20 mouse cellular contexts compared by ENCODE assay signal in genomic region chr9:49973974-49974495, GRCm38 (mm10).
DNase-seq lines count a peak whose midpoint lies in the region; TF ChIP-seq lines count a peak whose summit lies in the region.
"Had no signal": no experiment of that assay in that cellular context is flagged by ENCODE, and none has a peak within 500 bp of the region (broad histone marks: within the 10 kb centered on the region; RNA-seq: fewer than 3 reads in every experiment).

No protein-coding gene starts in this region.

- peak; percentile 52 for DNase-seq in adrenal gland, adult 2 months
- DNase-seq in adrenal gland, postnatal 14 days, result no peak
- DNase-seq in adrenal gland, postnatal 36 days, result peak; percentile 38 to 43
- peak; percentile 28 for DNase-seq in lung, postnatal 14 days
- no peak for DNase-seq in left cerebral cortex, adult 8-10 months (ENCODE audit: low spot score in 2 of 2)
- no peak for DNase-seq in testis, postnatal 10 days (ENCODE audit: low spot score)
- no peak for DNase-seq in ovary, postnatal 10 days (ENCODE audit: low spot score)
- DNase-seq: cerebellum, adult 8-10 months; heart, postnatal 10 days; kidney, adult 11 months; liver, postnatal 0 days; thymus, postnatal 25 days had no signal

- H3K79me3 ChIP-seq in C2C12 (ENCODE audit: low read depth), result no peaks in the 10 kb centered on the region

- no peak for TF ChIP-seq CTCF in C2C12 (IDR thresholded peaks at IDR 0.05; ENCODE audit: control insufficient read depth, insufficient read depth, insufficient read length)

- no peaks in the 10 kb centered on the region for H3K79me2 ChIP-seq in C2C12 (ENCODE audit: control insufficient read depth, insufficient read depth)

- no peaks in the 10 kb centered on the region for H3K36me3 ChIP-seq in C2C12 (ENCODE audit: control insufficient read depth, insufficient read depth)
- H3K36me3 ChIP-seq: embryonic facial prominence, embryonic 12.5 days; limb, embryonic 10.5 days; midbrain, embryonic 13.5 days; neural tube, embryonic 13.5 days had no signal

- H3K27me3 ChIP-seq in C2C12 (ENCODE audit: control insufficient read depth, insufficient read depth, insufficient read length), result no peaks in the 10 kb centered on the region
- H3K27me3 ChIP-seq: CH12.LX; embryonic facial prominence, embryonic 12.5 days; midbrain, embryonic 13.5 days; neural tube, embryonic 13.5 days had no signal

- no peak overlapping the region for H3K4me3 ChIP-seq in C2C12 (ENCODE audit: insufficient read depth, poor library complexity, severe bottlenecking)
- H3K4me3 ChIP-seq: embryonic facial prominence, embryonic 12.5 days; layer of hippocampus, adult 2 months; left cerebral cortex, adult 2 months; limb, embryonic 10.5 days; midbrain, embryonic 13.5 days; neural tube, embryonic 13.5 days had no signal

- H3ac ChIP-seq in C2C12 (ENCODE audit: control insufficient read depth, insufficient read length, low read depth), result no peak overlapping the region

TF ChIP-seq in C2C12, 6 proteins besides CTCF, POLR2A, EP300 and RAD21:
- TF ChIP-seq MYOD1 (IDR thresholded peaks at IDR 0.05; ENCODE audit: control insufficient read depth, insufficient read length, low read depth), result peak; percentile 30
- TF ChIP-seq CEBPB (IDR thresholded peaks at IDR 0.05; ENCODE audit: low read depth), result no peak
- TF ChIP-seq FOSL1 (IDR thresholded peaks at IDR 0.05; ENCODE audit: insufficient read depth, low read length, poor library complexity, severe bottlenecking), result no peak
- no peak for TF ChIP-seq USF1 (IDR thresholded peaks at IDR 0.05; ENCODE audit: low read depth)
- no peak for TF ChIP-seq MYOG (IDR thresholded peaks at IDR 0.05; ENCODE audit: control insufficient read depth, extremely low read depth, insufficient read length)
- peak; percentile 68 for TF ChIP-seq MAX (IDR thresholded peaks at IDR 0.05)

Comparison
In these comparisons a context has a peak if more than half of its experiments do, and no peak if none do; other contexts are left out.
1. DNase-seq: peak in adrenal gland, adult 2 months (single experiment), adrenal gland, postnatal 36 days (2 of 2) and lung, postnatal 14 days (single experiment); none in adrenal gland, postnatal 14 days (single experiment), left cerebral cortex, adult 8-10 months (0 of 2), testis, postnatal 10 days (single experiment) and ovary, postnatal 10 days (single experiment).